Mouse (Mus musculus) limb, embryonic 14.5 days (tissue): ENCODE data around the gene Gpr89. TPM values are rescaled to one million over a fixed set of nuclear protein-coding genes. Genes with fewer than 3 reads are reported as not detected.

Experiments used
- ATAC-seq: fragments of 200-750 bp; cut with Nextera tagmentation; 2 replicates; pipeline ENCODE4 v1.8.0; 2017; ENCODE audit warnings: low read depth, moderate number of reproducible peaks, moderate TSS enrichment; ENCODE audit not compliant: low FRiP score
- DNase-seq: peaks from one replicate; pipeline ENCODE4 v3.0.0-alpha.2; 2015; ENCODE audit warnings: low spot score
- H3K27ac ChIP-seq: fragments of 300-500 bp; sonication (generic); replicated peaks from 2 replicates; pipeline ENCODE4 v1.5.1; 2014; ENCODE audit warnings: low read depth, mild to moderate bottlenecking, low read length, moderate library complexity, mixed read lengths
- H3K27me3 ChIP-seq: fragments of 300-500 bp; sonication (generic); 2 replicates; pipeline ENCODE4 v1.6.1; 2014; ENCODE audit warnings: low read length, mixed read lengths; ENCODE audit not compliant: control insufficient read depth, insufficient read depth
- H3K36me3 ChIP-seq: fragments of 300-500 bp; sonication (generic); 2 replicates; pipeline ENCODE4 v1.6.1; 2014; ENCODE audit warnings: mild to moderate bottlenecking, low read length, moderate library complexity, mixed read lengths; ENCODE audit not compliant: control insufficient read depth, insufficient read depth
- H3K4me1 ChIP-seq: fragments of 300-500 bp; sonication (generic); 2 replicates; pipeline ENCODE4 v1.6.1; 2014; ENCODE audit warnings: antibody characterized with exemption, low read length, mixed read lengths; ENCODE audit not compliant: control insufficient read depth, insufficient read depth
- H3K4me2 ChIP-seq: fragments of 300-500 bp; sonication (generic); replicated peaks from 2 replicates; pipeline ENCODE4 v1.6.1; 2014; ENCODE audit warnings: low read depth, mild to moderate bottlenecking, low read length, moderate library complexity; ENCODE audit not compliant: severe bottlenecking
- H3K4me3 ChIP-seq: fragments of 300-500 bp; sonication (generic); replicated peaks from 2 replicates; pipeline ENCODE4 v1.5.1; 2014; ENCODE audit warnings: low read length
- H3K9ac ChIP-seq: fragments of 300-500 bp; sonication (generic); 2 replicates; pipeline ENCODE4 v1.6.1; 2014; ENCODE audit warnings: mild to moderate bottlenecking, low read depth, low read length, moderate library complexity; ENCODE audit not compliant: severe bottlenecking
- H3K9me3 ChIP-seq: fragments of 300-500 bp; sonication (generic); 2 replicates; pipeline ENCODE4 v1.6.1; 2016; ENCODE audit warnings: low read length; ENCODE audit not compliant: control insufficient read depth
- POLR2A ChIP-seq: fragments of 200-500 bp; IDR thresholded peaks from 2 replicates; pipeline ENCODE4 v1.8.0; 2012; ENCODE audit warnings: inconsistent platforms, mild to moderate bottlenecking, moderate library complexity, borderline replicate concordance; ENCODE audit not compliant: insufficient read depth, insufficient read length; ENCODE audit errors: extremely low read depth
- WGBS: fragments of 180-500 bp; shearing (Covaris S2); extraction: QIAGEN DNeasy Blood & Tissue Kit; methylation state at CpG from one replicate; pipeline ENCODE4 v1.1.7; 2014; 5-methylcytosine and 5-hydroxymethylcytosine counted together
- polyA plus RNA-seq, 2 experiments: library from polyadenylated mRNA; depleted of rRNA in 1 of 2; stranded (reverse) in 1 of 2; unstranded in 1 of 2; fragments of >200 nt; fragmentation: Nextera tagmentation in 1 of 2; extraction: Ambion mirVana in 1 of 2; gene quantifications; 2 replicates each; pipeline versions ENCODE4 v1.2.1 to v1.2.3; 2012 to 2014

Gene Gpr89
- polyA plus RNA-seq (2012; rRNA removed) (15.8 and 16.6 TPM in 2 replicates), polyA plus RNA-seq (2014; fragmentation: Nextera tagmentation; extraction: Ambion mirVana) (40.2 and 43.5 TPM in 2 replicates)

DNA sequence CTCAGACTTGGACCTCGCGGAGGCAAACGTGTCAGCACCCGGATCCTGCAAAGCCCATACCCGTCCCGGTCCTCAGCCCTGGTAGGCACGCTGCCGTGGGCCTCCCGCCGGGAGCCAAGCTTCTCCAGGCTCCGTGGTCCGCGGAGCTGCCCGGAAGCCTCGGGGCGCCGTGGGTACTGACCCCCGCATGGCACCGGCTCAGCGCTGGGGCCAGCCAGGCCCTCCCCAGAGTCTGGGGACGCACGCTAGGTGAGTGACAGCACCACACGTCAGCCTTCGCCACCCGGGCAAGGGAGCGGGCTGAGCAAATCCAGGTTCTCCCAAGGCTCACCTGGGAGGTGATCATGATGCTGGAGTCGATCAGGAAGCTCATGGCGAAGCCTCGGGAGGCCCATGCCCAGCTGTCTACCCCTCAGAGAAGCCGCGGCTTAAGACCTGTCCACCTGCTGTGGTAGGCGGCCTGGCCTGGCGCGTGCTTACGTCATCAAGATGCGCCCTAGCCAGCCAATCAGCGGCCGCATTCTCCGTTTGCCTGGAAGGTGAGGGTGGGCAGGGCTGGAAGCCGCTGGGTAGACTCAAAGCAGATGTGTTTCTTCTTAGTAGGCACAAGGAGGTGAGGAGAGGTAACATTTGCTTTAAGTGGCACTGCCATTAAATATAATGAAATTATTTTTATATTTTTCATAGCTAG, at the start of gene Gpr89:
Gene Gpr89 (minus strand): TSS at position 496 of the 691 bp plus-strand sequence.
- H3K27ac ChIP-seq: no peak within 1 kb of the TSS
- H3K9ac ChIP-seq: peak within 1 kb of the TSS; percentile 86
- H3K4me1 ChIP-seq: peaks cover 4% of the 10 kb centered on the region
- peak within 1 kb of the TSS; percentile 94 for H3K4me3 ChIP-seq
- peak; percentile 55; the same call in 1 of the 2 replicates for TF ChIP-seq POLR2A
- peak; percentile 93 for DNase-seq
- H3K36me3 ChIP-seq: no peaks in the 10 kb centered on the region
- under 1% methylated on average over 35 of the region's 40 CpGs for WGBS
- H3K27me3 ChIP-seq: no peaks in the 10 kb centered on the region
- peak within 1 kb of the TSS; percentile 86 for H3K4me2 ChIP-seq
- no peaks in the 10 kb centered on the region for H3K9me3 ChIP-seq
- ATAC-seq: peak; percentile 95

DNA sequence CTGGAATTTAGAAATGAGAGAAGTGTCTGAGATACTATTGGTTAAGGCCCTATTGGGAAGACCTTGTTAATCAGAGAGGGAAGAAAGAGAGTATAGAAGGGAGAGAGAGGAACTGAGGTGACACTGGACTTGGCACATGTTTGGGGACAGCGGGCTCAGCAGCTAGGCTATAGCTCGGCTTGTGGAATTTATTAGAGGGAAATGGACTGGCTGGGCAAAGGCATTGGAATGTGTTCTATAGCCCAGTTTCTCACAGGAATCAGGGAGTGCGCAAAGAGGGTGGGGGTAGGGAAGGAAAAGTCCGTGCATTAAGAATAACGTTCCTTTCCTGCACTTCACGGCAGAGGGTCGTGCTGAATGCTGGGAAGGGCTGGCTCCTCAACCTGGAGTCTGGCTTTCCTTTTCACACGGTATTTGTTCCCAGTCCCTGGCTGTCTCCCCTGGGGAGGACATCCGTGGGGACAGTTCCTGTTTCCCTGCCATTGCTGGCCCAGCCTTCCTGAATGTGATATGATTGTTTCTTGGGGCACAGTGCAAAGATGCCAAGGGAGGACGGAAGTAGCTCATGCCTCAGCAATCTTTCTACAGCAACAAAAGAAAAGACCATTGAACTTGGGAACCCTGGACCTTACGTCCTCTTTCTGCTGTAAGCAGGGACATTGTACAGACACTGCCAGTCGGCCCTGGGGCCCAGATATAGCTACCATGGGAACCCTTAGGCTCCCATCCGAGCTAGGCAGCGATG, 48.5 kb upstream of the Gpr89 start:
- H3K9ac ChIP-seq: no peak overlapping the region
- H3K27ac ChIP-seq: no peak overlapping the region
- H3K9me3 ChIP-seq: no peaks in the 10 kb centered on the region
- ATAC-seq (no peak), DNase-seq (no peak)
- H3K4me2 ChIP-seq: no peak overlapping the region; the same call in 1 of the 2 replicates
- H3K36me3 ChIP-seq: no peaks in the 10 kb centered on the region
- H3K4me1 ChIP-seq: peaks cover 4% of the 10 kb centered on the region; the same call in 1 of the 2 replicates
- 41% methylated on average over 14 of the region's 14 CpGs for WGBS
- TF ChIP-seq POLR2A: no peak
- no peak overlapping the region for H3K4me3 ChIP-seq
- no peaks in the 10 kb centered on the region for H3K27me3 ChIP-seq

DNA sequence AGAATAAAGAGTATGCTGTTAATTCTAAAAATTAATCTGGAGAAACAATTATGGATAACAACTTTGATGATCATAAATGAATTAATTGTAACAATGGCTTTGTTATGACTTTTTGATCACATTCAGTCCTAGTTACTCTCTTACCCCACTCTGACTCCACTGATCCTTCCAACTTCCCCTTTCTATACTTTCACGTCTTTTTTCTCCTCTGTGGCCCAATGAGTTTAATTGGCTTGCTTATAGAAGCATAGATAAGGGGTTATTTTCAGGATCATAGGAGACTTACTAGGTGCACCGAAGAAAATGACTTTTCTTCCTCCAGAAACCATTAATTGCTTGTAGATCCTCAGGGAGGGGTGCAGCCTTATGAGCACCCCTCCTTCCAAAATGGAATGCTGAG, 37.6 kb upstream of the Gpr89 start:
- Histone ChIP-seq H3K27ac (no peak overlapping the region), H3K36me3 (no peaks in the 10 kb centered on the region), H3K4me3 (no peak overlapping the region), H3K9ac (no peak overlapping the region), H3K27me3 (no peaks in the 10 kb centered on the region), H3K9me3 (no peaks in the 10 kb centered on the region), H3K4me2 (no peak overlapping the region), H3K4me1 (peaks cover 1% of the 10 kb centered on the region)
- no peak for TF ChIP-seq POLR2A
- DNase-seq: no peak
- no peak for ATAC-seq
- WGBS: 86% methylated on average over 2 of the region's 2 CpGs

DNA sequence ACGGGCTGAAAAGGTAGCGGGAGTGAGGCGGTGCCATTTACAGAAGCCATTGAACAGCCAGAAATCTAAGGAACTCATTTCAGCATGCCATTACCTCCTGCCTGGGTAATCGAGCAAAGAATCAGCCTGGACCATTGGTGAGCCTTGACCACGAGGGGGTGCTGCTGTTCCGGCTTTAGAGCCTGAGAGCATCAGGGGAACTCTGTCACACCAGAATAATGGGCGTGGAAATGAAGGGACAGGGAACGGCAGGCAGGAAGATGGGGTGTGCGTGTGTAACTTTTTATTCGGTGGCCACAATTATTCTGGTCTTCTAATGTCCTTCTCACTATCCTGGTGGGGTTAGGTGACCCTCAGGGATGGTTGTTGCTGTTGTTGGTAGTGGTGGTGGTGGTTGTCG, 33.6 kb upstream of the Gpr89 start:
- peak overlapping the region; percentile 31 for H3K4me2 ChIP-seq
- H3K4me3 ChIP-seq: no peak overlapping the region
- H3K9ac ChIP-seq: no peak overlapping the region
- peak; percentile 71 for ATAC-seq
- 14% methylated on average over 10 of the region's 11 CpGs for WGBS
- no peaks in the 10 kb centered on the region for H3K36me3 ChIP-seq
- no peaks in the 10 kb centered on the region for H3K9me3 ChIP-seq
- no peaks in the 10 kb centered on the region for H3K27me3 ChIP-seq
- DNase-seq: peak; percentile 91
- no peak for TF ChIP-seq POLR2A
- H3K4me1 ChIP-seq: peaks cover 6% of the 10 kb centered on the region
- H3K27ac ChIP-seq: no peak overlapping the region

DNA sequence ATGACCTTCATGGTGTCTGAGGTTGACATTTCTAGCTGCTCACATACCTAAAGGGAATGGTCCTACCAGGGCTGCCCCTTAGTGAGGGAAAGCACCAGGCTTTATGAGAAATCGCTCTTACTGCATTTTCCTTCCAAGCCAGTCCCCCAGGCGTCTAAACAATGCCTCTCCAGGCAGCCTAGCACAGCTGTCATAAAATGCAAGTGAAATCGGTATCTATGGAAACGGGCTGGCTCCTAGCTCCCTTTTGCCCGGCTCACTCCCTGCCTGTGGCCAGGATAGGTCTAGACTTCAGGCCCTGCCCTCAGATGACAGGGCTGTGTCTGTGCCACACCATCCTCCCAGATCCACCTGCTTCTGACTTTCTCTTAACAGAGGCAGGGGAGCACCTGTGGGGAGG, 32.5 kb upstream of the Gpr89 start:
- Histone ChIP-seq H3K4me2 (no peak overlapping the region), H3K27me3 (no peaks in the 10 kb centered on the region), H3K4me1 (peaks cover 6% of the 10 kb centered on the region), H3K9ac (no peak overlapping the region), H3K9me3 (no peaks in the 10 kb centered on the region), H3K4me3 (no peak overlapping the region), H3K36me3 (no peaks in the 10 kb centered on the region), H3K27ac (no peak overlapping the region)
- peak; percentile 69 for DNase-seq
- no peak for TF ChIP-seq POLR2A
- ATAC-seq: peak; percentile 56
- 7% methylated on average over 5 of the region's 5 CpGs for WGBS
